Mouse (Mus musculus) macrophage (primary cell): Measurements from ENCODE around the gene Gm10722. TPM values are rescaled to one million over a fixed set of nuclear protein-coding genes. Genes with fewer than 3 reads are reported as not detected.
"Not testable (repeated sequence)": the region's sequence is repeated elsewhere in the genome, so short reads cannot be mapped to it uniquely, and the experiment has no call there.

Experiments used
- H3K27ac ChIP-seq: fragments of 350-480 bp; formaldehyde crosslinking; 2 replicates; pipeline ENCODE4 v1.9.0; 2021
- H3K36me3 ChIP-seq: fragments of 350-480 bp; formaldehyde crosslinking; 2 replicates; pipeline ENCODE4 v1.9.0; 2021; ENCODE audit errors: inconsistent target
- H3K4me3 ChIP-seq: fragments of 350-480 bp; formaldehyde crosslinking; 2 replicates; pipeline ENCODE4 v1.9.0; 2021; ENCODE audit errors: inconsistent target
- H3K79me2 ChIP-seq: fragments of 350-480 bp; formaldehyde crosslinking; 2 replicates; pipeline ENCODE4 v1.9.0; 2021; ENCODE audit errors: inconsistent target
- WGBS: methylation state at CpG from one replicate; pipeline ENCODE4 v1.1.7; 2026; ENCODE audit warnings: inconsistent platforms; ENCODE audit not compliant: missing documents; 5-methylcytosine and 5-hydroxymethylcytosine counted together
- polyA plus RNA-seq: library from polyadenylated mRNA; stranded (reverse); fragments of 250-400 nt; gene quantifications from 3 replicates; pipeline ENCODE4 v1.2.4, GENCODE M21; 2018; ENCODE audit warnings: inconsistent platforms
- total RNA-seq, 78 experiments: library from RNA; depleted of rRNA; stranded (reverse); fragments of 250-400 nt; gene quantifications; 1 replicate in 9 of 78; 2 replicates in 24 of 78; 3 replicates in 43 of 78; 4 replicates in 2 of 78; pipeline ENCODE4 v1.2.4; 2018; ENCODE audit warnings: inconsistent platforms in 56 of 78

Gene Gm10722
- total RNA-seq (2018; cell fraction: chromatin; rRNA removed) = not detected
- total RNA-seq (2018; cell fraction: cytosol; rRNA removed) = not detected
- total RNA-seq (2018; cell fraction: nucleus; rRNA removed) = not detected
- polyA plus RNA-seq = not detected in 3 replicates

- not testable (repeated sequence) for H3K4me3 ChIP-seq, H3K79me2 ChIP-seq, H3K27ac ChIP-seq, H3K36me3 ChIP-seq
- 75% methylated on average over 12 of the region's 12 CpGs for WGBS
Measured at GRCm38 (mm10) chr9:3000445-3000972, at the start of gene Gm10722. Gm10722 (plus strand) TSS chr9:3000922.

GRCm38 (mm10) chr9:3001006-3001405, 284 bp downstream of the Gm10722 start:
- H3K4me3 ChIP-seq, H3K36me3 ChIP-seq, H3K79me2 ChIP-seq, H3K27ac ChIP-seq: not testable (repeated sequence)
- 70% methylated on average over 8 of the region's 8 CpGs for WGBS

GRCm38 (mm10) chr9:3001948-3002659, 1.4 kb downstream of the Gm10722 start:
- not testable (repeated sequence) for H3K36me3 ChIP-seq
- 77% methylated on average over 11 of the region's 11 CpGs for WGBS

GRCm38 (mm10) chr9:3002794-3003396, 2.2 kb downstream of the Gm10722 start, which contains the start of gene Gm11168:
Gm11168 (plus strand) TSS chr9:3003346.
- WGBS = 78% methylated on average over 9 of the region's 14 CpGs
- H3K79me2 ChIP-seq, H3K4me3 ChIP-seq, H3K27ac ChIP-seq, H3K36me3 ChIP-seq: not testable (repeated sequence)

More at GRCm38 (mm10) chr9:3001948-3002659, 1.4 kb downstream of the Gm10722 start:
- H3K4me3 ChIP-seq, H3K79me2 ChIP-seq, H3K27ac ChIP-seq: not testable (repeated sequence)

DNA sequence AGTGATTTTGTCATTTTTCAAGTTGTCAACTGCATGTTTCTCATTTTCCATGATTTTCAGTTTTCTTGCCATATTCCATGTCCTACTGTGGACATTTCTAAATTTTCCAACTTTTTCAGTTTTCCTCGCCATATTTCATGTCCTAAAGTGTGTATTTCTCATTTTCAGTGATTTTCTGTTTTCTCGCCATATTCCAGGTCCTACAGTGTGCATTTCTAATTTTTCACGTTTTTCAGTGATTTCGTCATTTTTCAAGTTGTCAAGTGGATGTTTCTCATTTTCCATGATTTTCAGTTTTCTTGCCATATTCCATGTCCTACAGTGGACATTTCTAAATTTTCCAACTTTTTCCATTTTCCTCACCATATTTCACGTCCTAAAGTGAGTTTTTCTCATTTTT, 5.5 kb downstream of the Gm10722 start:
- WGBS = 76% methylated on average over 5 of the region's 5 CpGs
- H3K4me3 ChIP-seq, H3K36me3 ChIP-seq, H3K79me2 ChIP-seq, H3K27ac ChIP-seq: not testable (repeated sequence)

DNA sequence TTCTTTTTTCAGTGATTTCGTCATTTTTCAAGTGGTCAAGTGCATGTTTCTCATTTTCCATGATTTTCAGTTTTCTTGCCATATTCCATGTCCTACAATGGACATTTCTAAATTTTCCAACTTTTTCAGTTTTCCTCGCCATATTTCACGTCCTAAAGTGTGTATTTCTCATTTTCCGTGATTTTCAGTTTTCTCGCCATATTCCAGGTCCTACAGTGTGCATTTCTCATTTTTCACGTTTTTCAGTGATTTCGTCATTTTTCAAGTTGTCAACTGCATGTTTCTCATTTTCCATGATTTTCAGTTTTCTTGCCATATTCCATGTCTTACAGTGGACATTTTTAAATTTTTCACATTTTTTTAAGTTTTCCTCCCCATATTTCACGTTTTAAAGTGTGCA, 5.9 kb downstream of the Gm10722 start:
- WGBS = 76% methylated on average over 7 of the region's 8 CpGs

GRCm38 (mm10) chr9:3007272-3007671, 6.5 kb downstream of the Gm10722 start:
- not testable (repeated sequence) for H3K36me3 ChIP-seq, H3K79me2 ChIP-seq, H3K4me3 ChIP-seq, H3K27ac ChIP-seq
- 77% methylated on average over 9 of the region's 9 CpGs for WGBS

More for the DNA sequence above, 5.9 kb downstream of the Gm10722 start:
- not testable (repeated sequence) for H3K4me3 ChIP-seq, H3K27ac ChIP-seq, H3K79me2 ChIP-seq, H3K36me3 ChIP-seq

- not testable (repeated sequence) for H3K4me3 ChIP-seq, H3K27ac ChIP-seq, H3K79me2 ChIP-seq, H3K36me3 ChIP-seq
- no CpG with 5 or more reads among the region's 5 CpGs for WGBS
Measured at GRCm38 (mm10) chr9:3009331-3009730, 8.6 kb downstream of the Gm10722 start.

DNA sequence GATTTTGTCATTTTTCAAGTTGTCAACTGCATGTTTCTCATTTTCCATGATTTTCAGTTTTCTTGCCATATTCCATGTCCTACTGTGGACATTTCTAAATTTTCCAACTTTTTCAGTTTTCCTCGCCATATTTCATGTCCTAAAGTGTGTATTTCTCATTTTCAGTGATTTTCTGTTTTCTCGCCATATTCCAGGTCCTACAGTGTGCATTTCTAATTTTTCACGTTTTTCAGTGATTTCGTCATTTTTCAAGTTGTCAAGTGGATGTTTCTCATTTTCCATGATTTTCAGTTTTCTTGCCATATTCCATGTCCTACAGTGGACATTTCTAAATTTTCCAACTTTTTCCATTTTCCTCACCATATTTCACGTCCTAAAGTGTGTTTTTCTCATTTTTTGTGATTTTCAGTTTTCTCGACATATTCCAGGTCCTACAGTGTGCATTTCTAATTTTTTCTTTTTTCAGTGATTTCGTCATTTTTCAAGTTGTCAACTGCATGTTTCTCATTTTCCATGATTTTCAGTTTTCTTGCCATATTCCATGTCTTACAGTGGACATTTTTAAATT, 11.4 kb downstream of the Gm10722 start:
- not testable (repeated sequence) for H3K27ac ChIP-seq, H3K79me2 ChIP-seq, H3K4me3 ChIP-seq, H3K36me3 ChIP-seq
- WGBS = 80% methylated on average over 4 of the region's 7 CpGs

DNA sequence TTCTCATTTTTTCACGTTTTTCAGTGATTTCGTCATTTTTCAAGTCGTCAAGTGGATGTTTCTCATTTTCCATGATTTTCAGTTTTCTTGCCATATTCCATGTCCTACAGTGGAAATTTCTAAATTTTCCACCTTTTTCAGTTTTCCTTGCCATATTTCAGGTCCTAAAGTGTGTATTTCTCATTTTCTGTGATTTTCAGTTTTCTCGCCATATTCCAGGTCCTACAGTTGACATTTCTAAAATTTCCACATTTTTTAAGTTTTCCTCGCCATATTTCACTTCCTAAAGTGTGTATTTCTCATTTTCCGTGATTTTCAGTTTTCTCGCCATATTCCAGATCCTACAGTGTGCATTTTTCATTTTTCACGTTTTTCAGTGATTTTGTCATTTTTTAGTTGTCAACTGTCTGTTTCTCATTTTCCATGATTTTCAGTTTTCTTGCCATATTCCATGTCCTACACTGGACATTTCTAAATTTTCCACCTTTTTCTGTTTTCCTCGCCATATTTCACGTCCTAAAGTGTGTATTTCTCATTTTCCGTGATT, 12.1 kb downstream of the Gm10722 start, which contains the start of gene Gm10721:
TSS of gene Gm10721 (plus strand) at position 408 of the 547 bp plus-strand sequence.
- H3K4me3 ChIP-seq, H3K27ac ChIP-seq, H3K36me3 ChIP-seq, H3K79me2 ChIP-seq: not testable (repeated sequence)
- 43% methylated on average over 1 of the region's 11 CpGs for WGBS

DNA sequence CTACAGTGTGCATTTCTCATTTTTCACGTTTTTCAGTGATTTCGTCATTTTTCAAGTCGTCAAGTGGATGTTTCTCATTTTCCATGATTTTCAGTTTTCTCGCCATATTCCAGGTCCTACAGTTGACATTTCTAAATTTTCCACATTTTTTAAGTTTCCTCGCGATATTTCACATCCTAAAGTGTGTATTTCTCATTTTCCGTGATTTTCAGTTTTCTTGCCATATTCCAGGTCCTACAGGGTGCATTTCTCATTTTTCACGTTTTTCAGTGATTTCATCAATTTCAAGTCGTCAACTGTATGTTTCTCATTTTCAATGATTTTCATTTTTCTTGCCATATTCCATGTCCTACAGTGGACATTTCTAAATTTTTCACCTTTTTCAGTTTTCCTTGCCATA, 14.6 kb downstream of the Gm10722 start, which contains the start of gene Gm10720:
TSS of gene Gm10720 (plus strand) at position 301 of the 400 bp plus-strand sequence.
- WGBS = 60% methylated on average over 9 of the region's 9 CpGs

DNA sequence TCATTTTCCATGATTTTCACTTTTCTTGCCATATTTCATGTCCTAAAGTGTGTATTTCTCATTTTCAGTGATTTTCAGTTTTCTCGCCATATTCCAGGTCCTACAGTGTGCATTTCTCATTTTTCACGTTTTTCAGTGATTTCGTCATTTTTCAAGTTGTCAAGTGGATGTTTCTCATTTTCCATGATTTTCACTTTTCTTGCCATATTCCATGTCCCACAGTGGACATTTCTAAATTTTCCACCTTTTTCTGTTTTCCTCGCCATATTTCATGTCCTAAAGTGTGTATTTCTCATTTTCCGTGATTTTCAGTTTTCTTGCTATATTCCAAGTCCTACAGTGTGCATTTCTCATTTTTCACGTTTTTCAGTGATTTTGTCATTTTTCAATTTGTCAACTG, 15.2 kb downstream of the Gm10722 start:
- not testable (repeated sequence) for H3K36me3 ChIP-seq, H3K79me2 ChIP-seq, H3K4me3 ChIP-seq, H3K27ac ChIP-seq
- WGBS = 75% methylated on average over 6 of the region's 6 CpGs

More for the DNA sequence above, 14.6 kb downstream of the Gm10722 start, which contains the start of gene Gm10720:
- not testable (repeated sequence) for H3K27ac ChIP-seq, H3K4me3 ChIP-seq, H3K36me3 ChIP-seq, H3K79me2 ChIP-seq

DNA sequence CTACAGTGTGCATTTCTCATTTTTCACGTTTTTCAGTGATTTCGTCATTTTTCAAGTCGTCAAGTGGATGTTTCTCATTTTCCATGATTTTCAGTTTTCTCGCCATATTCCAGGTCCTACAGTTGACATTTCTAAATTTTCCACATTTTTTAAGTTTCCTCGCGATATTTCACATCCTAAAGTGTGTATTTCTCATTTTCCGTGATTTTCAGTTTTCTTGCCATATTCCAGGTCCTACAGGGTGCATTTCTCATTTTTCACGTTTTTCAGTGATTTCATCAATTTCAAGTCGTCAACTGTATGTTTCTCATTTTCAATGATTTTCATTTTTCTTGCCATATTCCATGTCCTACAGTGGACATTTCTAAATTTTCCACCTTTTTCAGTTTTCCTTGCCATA, 16.4 kb downstream of the Gm10722 start, which contains the start of gene Gm10719:
TSS of gene Gm10719 (plus strand) at position 301 of the 400 bp plus-strand sequence.
- H3K4me3 ChIP-seq, H3K36me3 ChIP-seq, H3K79me2 ChIP-seq, H3K27ac ChIP-seq: not testable (repeated sequence)
- WGBS = 50% methylated on average over 4 of the region's 9 CpGs

- not testable (repeated sequence) for H3K4me3 ChIP-seq, H3K79me2 ChIP-seq, H3K27ac ChIP-seq, H3K36me3 ChIP-seq
- 60% methylated on average over 9 of the region's 9 CpGs for WGBS
Measured at GRCm38 (mm10) chr9:3018944-3019343, 18.2 kb downstream of the Gm10722 start.
